Mouse (Mus musculus) midbrain, embryonic 11.5 days (tissue): ENCODE results near the gene Zswim8. TPM values are rescaled to one million over a fixed set of nuclear protein-coding genes. Genes with fewer than 3 reads are reported as not detected.

Source experiments
- ATAC-seq: fragments of 200-750 bp; cut with Nextera tagmentation; 2 replicates; pipeline ENCODE4 v1.8.0; 2017; ENCODE audit warnings: moderate TSS enrichment, moderate library complexity; ENCODE audit not compliant: low FRiP score
- DNase-seq: peaks from one replicate; pipeline ENCODE4 v3.0.0; 2015; ENCODE audit warnings: low spot score; ENCODE audit errors: missing footprints
- H3K27ac ChIP-seq: fragments of 300-500 bp; sonication (generic); 2 replicates; pipeline ENCODE4 v1.5.1; 2014; ENCODE audit warnings: low read depth, low read length
- H3K27me3 ChIP-seq: fragments of 300-500 bp; sonication (generic); 2 replicates; pipeline ENCODE4 v1.6.1; 2014; ENCODE audit warnings: mild to moderate bottlenecking, low read length, moderate library complexity, mixed read lengths; ENCODE audit not compliant: control insufficient read depth, insufficient read depth
- H3K36me3 ChIP-seq: fragments of 300-500 bp; sonication (generic); 2 replicates; pipeline ENCODE4 v1.6.1; 2014; ENCODE audit warnings: mild to moderate bottlenecking, low read length, moderate library complexity, mixed read lengths; ENCODE audit not compliant: control insufficient read depth, insufficient read depth
- H3K4me1 ChIP-seq: fragments of 300-500 bp; sonication (generic); 2 replicates; pipeline ENCODE4 v1.6.1; 2014; ENCODE audit warnings: low read length; ENCODE audit not compliant: control insufficient read depth, insufficient read depth
- H3K4me2 ChIP-seq: fragments of 300-500 bp; sonication (generic); 2 replicates; pipeline ENCODE4 v1.6.1; 2014; ENCODE audit warnings: mild to moderate bottlenecking, moderate library complexity
- H3K4me3 ChIP-seq: fragments of 300-500 bp; sonication (generic); 2 replicates; pipeline ENCODE4 v1.5.1; 2014; ENCODE audit warnings: low read depth, low read length
- H3K9ac ChIP-seq: fragments of 300-500 bp; sonication (generic); 2 replicates; pipeline ENCODE4 v1.6.1; 2014; ENCODE audit warnings: low read length
- H3K9me3 ChIP-seq: fragments of 300-500 bp; sonication (generic); 2 replicates; pipeline ENCODE4 v1.6.1; 2016; ENCODE audit warnings: low read length; ENCODE audit not compliant: control insufficient read depth
- WGBS: fragments of 180-500 bp; shearing (Covaris S2); extraction: QIAGEN DNeasy Blood & Tissue Kit; methylation state at CpG from one replicate; pipeline ENCODE4 v1.1.7; 2014; 5-methylcytosine and 5-hydroxymethylcytosine counted together
- polyA plus RNA-seq: library from polyadenylated mRNA; unstranded; fragments of >200 nt; fragmentation: Nextera tagmentation; extraction: Ambion mirVana; gene quantifications from 2 replicates; pipeline ENCODE4 v1.2.1, GENCODE M21; 2014

Zswim8 gene
- polyA plus RNA-seq, 1 experiment from 2014 or later, result 22.9 TPM

DNA sequence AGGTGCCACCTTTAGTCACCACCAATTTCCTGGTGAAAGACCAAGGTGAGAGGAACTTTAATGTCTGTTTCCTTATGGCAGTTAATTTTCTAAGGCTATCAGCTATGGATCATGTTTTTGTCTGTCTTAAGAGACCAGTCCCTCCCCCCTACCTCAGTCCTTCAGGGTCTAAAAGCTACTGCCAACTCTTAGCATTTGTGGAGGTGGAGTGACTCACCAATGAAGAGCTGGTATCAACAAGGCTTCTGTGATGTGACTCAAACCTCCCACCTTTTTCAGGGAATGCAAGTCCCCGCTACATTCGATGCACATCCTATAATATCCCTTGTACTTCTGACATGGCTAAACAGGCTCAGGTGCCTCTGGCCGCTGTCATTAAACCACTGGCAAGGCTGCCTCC, 20.8 kb upstream of the Zswim8 start:
- Histone ChIP-seq H3K9ac (no peak overlapping the region), H3K36me3 (peaks cover 61% of the 10 kb centered on the region), H3K9me3 (no peaks in the 10 kb centered on the region), H3K4me3 (no peak overlapping the region), H3K4me1 (no peaks in the 10 kb centered on the region), H3K27me3 (no peaks in the 10 kb centered on the region), H3K4me2 (no peak overlapping the region), H3K27ac (no peak overlapping the region)
- 90% methylated on average over 3 of the region's 3 CpGs for WGBS
- ATAC-seq (no peak), DNase-seq (peak; percentile 56)

DNA sequence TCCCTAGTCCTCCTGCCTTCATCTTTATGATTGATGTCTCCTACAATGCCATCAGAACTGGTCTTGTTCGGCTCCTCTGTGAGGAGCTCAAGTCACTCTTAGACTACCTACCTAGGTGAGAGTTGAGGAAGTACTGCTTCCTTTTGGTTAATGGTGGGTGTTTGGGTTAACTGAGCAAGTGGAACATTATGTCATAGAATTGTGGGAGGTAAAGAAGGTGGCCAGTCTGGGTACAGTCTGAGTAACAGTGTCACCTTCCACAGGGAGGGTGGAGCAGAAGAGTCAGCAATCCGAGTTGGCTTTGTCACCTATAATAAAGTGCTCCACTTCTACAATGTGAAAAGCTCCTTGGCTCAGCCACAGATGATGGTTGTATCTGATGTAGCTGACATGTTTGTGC, 18.3 kb upstream of the Zswim8 start:
- no peak overlapping the region for H3K9ac ChIP-seq
- no peak overlapping the region for H3K4me3 ChIP-seq
- H3K4me1 ChIP-seq, result peaks cover under 1% of the 10 kb centered on the region; the same call in 1 of the 2 replicates
- WGBS, result 90% methylated on average over 2 of the region's 2 CpGs
- no peak overlapping the region for H3K4me2 ChIP-seq
- H3K36me3 ChIP-seq, result peaks cover 56% of the 10 kb centered on the region
- no peaks in the 10 kb centered on the region for H3K27me3 ChIP-seq
- ATAC-seq (no peak), DNase-seq (peak; percentile 41)
- H3K27ac ChIP-seq, result no peak overlapping the region
- H3K9me3 ChIP-seq, result no peaks in the 10 kb centered on the region

DNA sequence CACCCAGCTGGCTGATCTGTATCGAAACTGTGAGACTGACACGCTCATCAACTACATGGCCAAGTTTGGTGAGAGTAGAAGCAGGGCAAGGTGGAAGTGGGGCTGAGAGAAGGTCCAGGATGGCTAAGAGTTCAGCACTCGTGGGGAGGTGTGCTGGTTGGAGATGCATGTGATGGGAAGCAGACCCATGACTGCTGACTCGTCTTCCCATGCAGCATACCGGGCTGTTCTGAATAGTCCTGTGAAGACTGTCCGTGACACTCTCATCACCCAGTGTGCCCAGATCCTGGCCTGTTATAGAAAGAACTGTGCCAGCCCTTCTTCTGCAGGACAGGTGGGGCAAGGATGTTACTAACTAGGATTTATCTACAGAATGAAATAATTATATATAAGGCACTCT, 15.6 kb upstream of the Zswim8 start:
- Histone ChIP-seq H3K27me3 (no peaks in the 10 kb centered on the region), H3K27ac (no peak overlapping the region), H3K9me3 (no peaks in the 10 kb centered on the region), H3K4me2 (no peak overlapping the region), H3K9ac (no peak overlapping the region), H3K4me3 (no peak overlapping the region), H3K36me3 (peaks cover 38% of the 10 kb centered on the region), H3K4me1 (peaks cover 17% of the 10 kb centered on the region)
- no peak for DNase-seq
- WGBS, result 95% methylated on average over 6 of the region's 6 CpGs
- no peak for ATAC-seq

DNA sequence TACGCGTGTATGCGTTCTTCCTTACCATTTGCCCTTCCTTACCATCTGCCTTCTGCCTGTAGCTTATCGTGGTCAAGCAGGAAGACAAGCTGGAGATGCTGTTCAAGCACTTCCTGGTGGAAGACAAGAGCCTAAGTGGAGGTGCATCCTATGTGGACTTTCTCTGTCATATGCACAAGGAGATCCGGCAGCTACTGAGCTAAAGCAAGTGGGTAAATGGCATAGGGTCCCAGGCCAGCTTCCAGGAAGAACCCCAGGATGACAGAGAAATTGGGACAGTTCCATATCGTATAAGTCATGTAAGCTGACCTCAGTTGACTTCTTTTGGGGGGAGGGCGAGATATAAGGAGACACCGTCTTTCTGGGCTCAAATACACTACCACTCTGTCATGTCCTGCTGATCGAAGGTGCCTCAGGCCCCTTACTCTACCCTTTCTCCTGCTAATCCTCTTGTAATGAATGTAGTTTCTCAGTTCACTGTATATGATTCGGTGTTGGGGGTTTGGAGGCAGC, 13.7 kb upstream of the Zswim8 start:
- Histone ChIP-seq H3K27ac (no peak overlapping the region), H3K4me2 (no peak overlapping the region), H3K4me1 (peaks cover 31% of the 10 kb centered on the region), H3K27me3 (no peaks in the 10 kb centered on the region), H3K4me3 (no peak overlapping the region), H3K9ac (no peak overlapping the region), H3K9me3 (no peaks in the 10 kb centered on the region), H3K36me3 (peaks cover 34% of the 10 kb centered on the region)
- no peak for ATAC-seq
- 92% methylated on average over 10 of the region's 10 CpGs for WGBS
- DNase-seq, result peak; percentile 62

DNA sequence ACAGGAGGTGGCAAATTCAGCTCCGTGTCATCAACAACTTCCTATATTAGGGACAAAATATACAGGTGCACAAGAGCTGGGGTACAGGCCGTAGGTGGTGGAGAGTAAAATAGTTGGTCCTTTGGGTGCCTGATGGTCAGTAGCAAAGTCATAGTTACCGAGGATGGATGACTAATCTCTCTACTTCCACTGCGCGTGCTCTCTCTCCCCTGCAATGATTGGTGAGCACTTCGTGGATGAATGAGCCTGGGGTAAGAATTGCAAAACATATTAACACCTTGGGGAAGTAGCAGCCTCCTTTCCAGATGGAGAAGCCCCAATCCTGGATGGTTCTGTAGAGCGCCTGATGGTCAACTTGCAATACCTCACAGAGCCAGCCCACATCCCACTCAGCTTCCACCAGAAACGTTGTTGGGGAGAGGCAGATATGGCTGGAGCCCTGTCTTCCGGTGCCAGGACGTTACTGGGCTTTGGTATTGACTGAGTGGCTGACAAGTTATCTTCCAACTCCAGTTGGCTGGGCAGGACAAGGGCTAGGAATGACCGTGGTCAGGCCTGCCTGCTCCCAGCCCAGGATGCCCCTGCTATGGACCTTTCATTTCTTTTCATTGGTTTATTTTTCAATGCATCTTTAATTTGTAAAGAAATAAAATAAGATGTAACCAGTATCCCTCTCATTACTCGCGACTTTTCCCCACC, 13.0 kb upstream of the Zswim8 start:
- ATAC-seq (peak; percentile 49), DNase-seq (no peak)
- Histone ChIP-seq H3K9me3 (no peaks in the 10 kb centered on the region), H3K36me3 (peaks cover 27% of the 10 kb centered on the region), H3K4me3 (peak overlapping the region; percentile 94), H3K9ac (peak overlapping the region; percentile 87), H3K27ac (peak overlapping the region; percentile 93; the same call in 1 of the 2 replicates), H3K4me1 (peaks cover 31% of the 10 kb centered on the region), H3K4me2 (peak overlapping the region; percentile 76), H3K27me3 (no peaks in the 10 kb centered on the region)
- 53% methylated on average over 13 of the region's 13 CpGs for WGBS

DNA sequence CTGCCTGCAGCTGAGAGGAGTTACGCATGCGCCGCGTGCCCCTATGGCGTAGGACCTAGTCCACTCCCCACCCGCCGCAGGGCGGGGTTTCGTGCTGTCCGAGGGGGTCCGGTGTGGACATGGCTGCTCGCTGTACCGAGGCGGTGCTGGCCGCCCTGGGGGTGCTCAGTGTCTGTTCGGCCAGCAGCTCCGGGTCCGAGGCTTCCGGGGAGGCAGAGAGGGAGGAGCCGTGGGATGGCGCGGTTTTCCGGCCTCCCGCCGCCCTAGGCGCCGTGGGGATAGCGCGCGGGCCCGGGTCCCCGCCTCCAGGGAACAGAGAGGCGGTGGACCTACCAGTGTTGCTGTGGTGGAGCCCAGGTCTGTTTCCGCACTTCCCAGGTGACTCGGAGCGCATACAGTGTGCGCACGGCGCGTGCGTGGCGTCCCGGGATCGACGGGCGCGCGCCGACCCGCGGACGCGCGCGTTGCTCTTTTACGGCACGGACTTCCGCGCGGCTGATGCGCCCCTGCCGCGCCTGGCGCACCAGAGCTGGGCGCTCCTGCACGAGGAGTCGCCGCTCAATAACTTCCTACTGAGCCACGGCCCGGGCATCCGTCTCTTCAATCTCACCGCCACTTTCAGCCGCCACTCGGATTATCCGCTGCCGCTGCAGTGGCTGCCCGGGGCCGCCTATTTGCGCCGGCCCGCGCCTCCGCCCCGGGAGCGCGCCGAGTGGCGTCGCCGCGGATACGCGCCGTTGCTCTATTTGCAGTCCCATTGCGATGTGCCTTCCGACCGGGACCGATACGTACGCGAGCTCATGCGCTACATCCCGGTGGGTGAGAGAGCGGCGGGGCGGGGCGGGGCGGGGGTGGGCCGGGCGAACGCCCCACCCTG, 12.2 kb upstream of the Zswim8 start, which contains the start of gene Fut11:
TSS of gene Fut11 (plus strand) at position 85 of the 877 bp plus-strand sequence.
- Histone ChIP-seq H3K36me3 (peaks cover 25% of the 10 kb centered on the region; the same call in 1 of the 2 replicates), H3K9ac (peak within 1 kb of the TSS; percentile 87), H3K4me3 (peak within 1 kb of the TSS; percentile 94), H3K4me1 (peaks cover 31% of the 10 kb centered on the region), H3K9me3 (no peaks in the 10 kb centered on the region), H3K27ac (peak within 1 kb of the TSS; percentile 93), H3K4me2 (peak within 1 kb of the TSS; percentile 76), H3K27me3 (no peaks in the 10 kb centered on the region)
- WGBS, result under 1% methylated on average over 97 of the region's 111 CpGs
- DNase-seq (peak; percentile 98), ATAC-seq (peak; percentile 96)

DNA sequence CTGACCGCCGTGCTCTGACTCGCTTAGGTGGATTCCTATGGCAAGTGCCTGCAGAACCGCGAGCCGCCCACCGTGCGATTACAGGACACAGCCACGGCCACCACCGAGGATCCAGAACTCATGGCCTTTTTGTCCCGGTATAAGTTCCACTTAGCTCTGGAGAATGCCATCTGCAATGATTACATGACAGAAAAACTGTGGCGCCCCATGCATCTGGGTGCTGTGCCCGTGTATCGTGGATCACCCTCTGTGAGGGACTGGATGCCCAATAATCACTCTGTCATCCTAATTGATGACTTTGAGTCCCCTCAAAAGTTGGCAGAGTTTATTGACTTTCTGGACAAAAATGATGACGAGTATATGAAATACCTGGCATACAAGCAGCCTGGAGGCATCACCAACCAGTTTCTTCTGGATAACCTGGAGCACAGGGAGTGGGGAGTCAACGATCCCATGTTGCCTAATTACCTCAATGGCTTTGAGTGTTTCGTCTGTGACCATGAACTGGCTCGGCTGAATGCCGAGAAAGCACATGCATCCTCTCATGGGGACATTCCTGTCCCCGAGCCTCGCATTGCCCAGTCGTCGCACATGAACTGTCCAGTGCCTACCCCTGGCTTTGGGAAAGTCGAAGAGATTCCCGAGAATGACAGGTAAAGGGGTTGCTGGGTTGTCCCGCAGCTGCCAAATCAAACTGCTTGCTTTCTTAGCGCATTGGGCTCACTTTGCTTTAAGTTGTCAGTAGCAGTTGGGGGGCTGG, 11.4 kb upstream of the Zswim8 start:
- peak overlapping the region; percentile 76 for H3K4me2 ChIP-seq
- H3K27ac ChIP-seq, result no peak overlapping the region; the same call in 1 of the 2 replicates
- H3K9ac ChIP-seq, result peak overlapping the region; percentile 87
- peaks cover 31% of the 10 kb centered on the region for H3K4me1 ChIP-seq
- no peaks in the 10 kb centered on the region for H3K9me3 ChIP-seq
- peak overlapping the region; percentile 94 for H3K4me3 ChIP-seq
- no peak for ATAC-seq
- peak; percentile 87 for DNase-seq
- H3K27me3 ChIP-seq, result no peaks in the 10 kb centered on the region
- WGBS, result 15% methylated on average over 27 of the region's 27 CpGs
- H3K36me3 ChIP-seq, result peaks cover 25% of the 10 kb centered on the region; the same call in 1 of the 2 replicates

DNA sequence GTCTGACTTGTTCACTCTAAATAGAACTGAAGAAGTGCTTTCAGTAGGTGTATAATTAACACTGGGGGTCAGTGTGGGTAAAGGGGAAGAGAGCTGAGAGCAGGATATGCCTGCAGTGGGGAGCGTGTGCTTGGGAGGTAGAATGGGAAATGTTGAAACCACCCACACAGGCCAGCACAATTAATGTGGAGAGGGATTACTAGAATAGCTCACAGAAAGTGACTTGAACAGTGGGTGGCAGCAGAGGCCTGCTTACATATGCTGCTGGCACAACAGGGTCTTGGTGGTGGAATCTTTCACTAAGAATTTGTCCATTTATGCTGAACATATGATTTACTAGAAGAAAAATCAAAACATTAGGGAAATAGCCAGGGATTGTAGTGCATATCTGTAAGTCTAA, 10.4 kb upstream of the Zswim8 start:
- peaks cover 32% of the 10 kb centered on the region for H3K4me1 ChIP-seq
- DNase-seq (peak; percentile 86), ATAC-seq (no peak)
- H3K9ac ChIP-seq, result 0 out of 2 replicates have a peak overlapping the region, but pooled peaks have one; percentile 22
- H3K27me3 ChIP-seq, result no peaks in the 10 kb centered on the region
- 15% methylated on average over 1 of the region's 1 CpGs for WGBS
- peaks cover 19% of the 10 kb centered on the region; the same call in 1 of the 2 replicates for H3K36me3 ChIP-seq
- no peaks in the 10 kb centered on the region for H3K9me3 ChIP-seq
- peak overlapping the region; percentile 76 for H3K4me2 ChIP-seq
- H3K4me3 ChIP-seq, result peak overlapping the region; percentile 94; the same call in 1 of the 2 replicates
- no peak overlapping the region for H3K27ac ChIP-seq
